Mouse (Mus musculus) heart, postnatal 0 days (tissue): ENCODE results near the gene Erbb4. TPM values are rescaled to one million over a fixed set of nuclear protein-coding genes. Genes with fewer than 3 reads are reported as not detected.

Experiments used
- ATAC-seq: fragments of 200-750 bp; cut with Nextera tagmentation; 2 replicates; pipeline ENCODE4 v1.8.0; 2017; ENCODE audit warnings: low read depth, moderate number of reproducible peaks, moderate library complexity; ENCODE audit not compliant: insufficient read depth
- DNase-seq: peaks from one replicate; pipeline ENCODE4 v3.0.0-alpha.2; 2016; ENCODE audit warnings: low spot score
- H3K27ac ChIP-seq: fragments of 300-500 bp; sonication (generic); 2 replicates; pipeline ENCODE4 v1.5.1; 2014; ENCODE audit warnings: low read depth, mild to moderate bottlenecking
- H3K27me3 ChIP-seq: fragments of 300-500 bp; sonication (generic); 2 replicates; pipeline ENCODE4 v1.6.1; 2014; ENCODE audit warnings: low read length, mixed read lengths; ENCODE audit not compliant: control insufficient read depth, insufficient read depth
- H3K36me3 ChIP-seq: fragments of 300-500 bp; sonication (generic); replicated peaks from 2 replicates; pipeline ENCODE4 v1.6.1; 2014; ENCODE audit warnings: low read length, mixed read lengths; ENCODE audit not compliant: control insufficient read depth, insufficient read depth
- H3K4me1 ChIP-seq: fragments of 300-500 bp; sonication (generic); 2 replicates; pipeline ENCODE4 v1.6.1; 2014; ENCODE audit warnings: antibody characterized with exemption; ENCODE audit not compliant: control insufficient read depth, insufficient read depth
- H3K4me2 ChIP-seq: fragments of 300-500 bp; sonication (generic); 2 replicates; pipeline ENCODE4 v1.6.1; 2014; ENCODE audit warnings: low read depth, mild to moderate bottlenecking, low read length, moderate library complexity
- H3K4me3 ChIP-seq: fragments of 300-500 bp; sonication (generic); 2 replicates; pipeline ENCODE4 v1.5.1; 2014; ENCODE audit warnings: low read depth, low read length
- H3K9ac ChIP-seq: fragments of 300-500 bp; sonication (generic); replicated peaks from 2 replicates; pipeline ENCODE4 v1.6.1; 2014; ENCODE audit warnings: low read depth, low read length, mixed read lengths
- H3K9me3 ChIP-seq: fragments of 300-500 bp; sonication (generic); replicated peaks from 2 replicates; pipeline ENCODE4 v1.6.1; 2016; ENCODE audit warnings: low read length; ENCODE audit not compliant: control insufficient read depth
- CTCF ChIP-seq: IDR thresholded peaks from 2 replicates; pipeline ENCODE4 v1.5.1; 2016; ENCODE audit warnings: antibody characterized with exemption, control low read depth, low read depth
- EP300 ChIP-seq: IDR thresholded peaks from 2 replicates; pipeline ENCODE4 v1.6.1; 2016; ENCODE audit warnings: antibody characterized with exemption, low read depth
- WGBS: fragments of 180-500 bp; shearing (Covaris S2); extraction: QIAGEN DNeasy Blood & Tissue Kit; methylation state at CpG from one replicate; pipeline ENCODE4 v1.1.7; 2014; 5-methylcytosine and 5-hydroxymethylcytosine counted together
- polyA plus RNA-seq: library from polyadenylated mRNA; unstranded; fragments of >200 nt; fragmentation: Nextera tagmentation; extraction: Ambion mirVana; gene quantifications from 2 replicates; pipeline ENCODE4 v1.2.1, GENCODE M21; 2015
- total RNA-seq: library from RNA; depleted of rRNA; stranded (reverse); fragments of >200 nt; gene quantifications from 2 replicates; pipeline ENCODE4 v1.2.3, GENCODE M21; 2014; ENCODE audit warnings: low replicate concordance

The Erbb4 gene
- total and polyA plus RNA-seq, 2 experiments from 2014 or later, result 3.8 to 20.0 TPM

- WGBS, result 78% methylated on average over 3 of the region's 3 CpGs
- ATAC-seq (no peak), DNase-seq (no peak)
- Histone ChIP-seq H3K4me2 (no peak overlapping the region), H3K4me1 (no peaks in the 10 kb centered on the region), H3K27ac (no peak overlapping the region), H3K36me3 (no peaks in the 10 kb centered on the region), H3K4me3 (no peak overlapping the region), H3K9ac (no peak overlapping the region), H3K9me3 (no peaks in the 10 kb centered on the region), H3K27me3 (no peaks in the 10 kb centered on the region)
- TF ChIP-seq EP300, result no peak
- no peak for TF ChIP-seq CTCF
Measured at GRCm38 (mm10) chr1:68886823-68887222, 221.0 kb downstream of the Erbb4 start.

DNA sequence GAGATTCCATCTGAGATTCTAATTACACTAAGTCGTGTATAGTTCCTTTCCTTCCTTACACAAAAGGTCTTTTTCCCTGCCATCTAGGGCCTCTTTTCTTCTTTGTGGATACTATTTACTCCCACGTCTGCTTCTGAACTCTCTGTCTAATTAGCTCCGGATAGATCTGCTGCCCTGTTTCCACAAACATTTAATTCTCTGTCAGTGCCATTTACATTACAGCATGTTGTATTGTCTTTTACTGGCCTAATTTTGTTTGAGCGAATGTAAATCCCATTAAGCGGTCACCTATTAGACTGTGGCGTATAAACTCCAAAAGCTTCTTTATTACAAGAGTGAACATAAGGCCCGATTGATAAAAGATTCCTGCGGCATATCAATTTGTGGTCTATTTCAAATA, 232.9 kb downstream of the Erbb4 start:
- no peak overlapping the region for H3K9ac ChIP-seq
- no peak for ATAC-seq

DNA sequence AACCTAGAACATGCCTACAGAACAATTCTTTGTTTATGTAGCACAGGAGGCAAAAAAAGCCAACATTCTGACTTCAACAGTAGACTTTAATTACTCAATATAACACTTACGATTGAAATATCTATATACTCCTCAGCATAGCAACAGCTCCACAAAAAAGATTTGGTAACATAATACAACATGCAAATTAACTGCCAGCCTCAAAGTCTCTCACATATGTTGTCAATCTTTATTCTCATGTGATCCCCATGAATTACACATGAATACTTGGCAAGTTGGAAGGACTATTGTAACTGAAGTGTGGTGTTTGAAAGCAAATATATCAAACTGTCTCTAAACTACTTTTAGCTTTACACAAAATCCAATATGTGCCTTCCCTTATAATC, 234.2 kb downstream of the Erbb4 start:
- no peaks in the 10 kb centered on the region for H3K9me3 ChIP-seq
- H3K4me3 ChIP-seq, result no peak overlapping the region
- WGBS, result 89% methylated on average over 1 of the region's 1 CpGs
- DNase-seq, result no peak
- no peak overlapping the region for H3K9ac ChIP-seq
- no peak overlapping the region for H3K4me2 ChIP-seq
- no peaks in the 10 kb centered on the region for H3K4me1 ChIP-seq
- no peaks in the 10 kb centered on the region for H3K27me3 ChIP-seq
- no peak overlapping the region for H3K27ac ChIP-seq
- ATAC-seq, result no peak
- no peak for TF ChIP-seq CTCF
- TF ChIP-seq EP300, result no peak
- no peaks in the 10 kb centered on the region for H3K36me3 ChIP-seq

More for the DNA sequence above, 232.9 kb downstream of the Erbb4 start:
- 87% methylated on average over 8 of the region's 8 CpGs for WGBS
- Histone ChIP-seq H3K4me2 (no peak overlapping the region), H3K4me1 (no peaks in the 10 kb centered on the region), H3K4me3 (no peak overlapping the region), H3K27me3 (no peaks in the 10 kb centered on the region), H3K9me3 (no peaks in the 10 kb centered on the region), H3K36me3 (no peaks in the 10 kb centered on the region), H3K27ac (no peak overlapping the region)
- no peak for DNase-seq
- no peak for TF ChIP-seq EP300
- TF ChIP-seq CTCF, result no peak

GRCm38 (mm10) chr1:68872976-68873634, 234.8 kb downstream of the Erbb4 start:
- no peak overlapping the region for H3K9ac ChIP-seq
- no peak overlapping the region for H3K4me3 ChIP-seq
- no peaks in the 10 kb centered on the region for H3K36me3 ChIP-seq
- WGBS, result 71% methylated on average over 2 of the region's 2 CpGs
- no peak for DNase-seq
- no peak for ATAC-seq
- no peaks in the 10 kb centered on the region for H3K27me3 ChIP-seq
- H3K9me3 ChIP-seq, result no peaks in the 10 kb centered on the region
- H3K4me2 ChIP-seq, result no peak overlapping the region
- TF ChIP-seq EP300 (no peak), CTCF (no peak)
- H3K4me1 ChIP-seq, result no peaks in the 10 kb centered on the region
- H3K27ac ChIP-seq, result no peak overlapping the region

GRCm38 (mm10) chr1:68860341-68860740, 247.5 kb downstream of the Erbb4 start:
- 86% methylated on average over 2 of the region's 2 CpGs for WGBS
- Histone ChIP-seq H3K4me3 (no peak overlapping the region), H3K4me2 (no peak overlapping the region), H3K9ac (no peak overlapping the region), H3K9me3 (no peaks in the 10 kb centered on the region), H3K27me3 (no peaks in the 10 kb centered on the region), H3K27ac (no peak overlapping the region), H3K4me1 (no peaks in the 10 kb centered on the region), H3K36me3 (no peaks in the 10 kb centered on the region)
- no peak for DNase-seq
- ATAC-seq, result no peak
- TF ChIP-seq CTCF, result no peak
- TF ChIP-seq EP300, result no peak

- TF ChIP-seq CTCF (no peak), EP300 (no peak)
- no peak overlapping the region for H3K9ac ChIP-seq
- ATAC-seq (no peak), DNase-seq (no peak)
- WGBS, result 93% methylated on average over 4 of the region's 4 CpGs
- no peak overlapping the region for H3K27ac ChIP-seq
- no peaks in the 10 kb centered on the region for H3K4me1 ChIP-seq
- no peaks in the 10 kb centered on the region for H3K9me3 ChIP-seq
- no peak overlapping the region for H3K4me3 ChIP-seq
- no peak overlapping the region for H3K4me2 ChIP-seq
- no peaks in the 10 kb centered on the region for H3K36me3 ChIP-seq
- no peaks in the 10 kb centered on the region for H3K27me3 ChIP-seq
Measured at GRCm38 (mm10) chr1:68859480-68859879, 248.4 kb downstream of the Erbb4 start.
